Mouse (Mus musculus) olfactory bulb, adult 2 months (tissue): Measurements from ENCODE around the gene Lama2. TPM values are rescaled to one million over a fixed set of nuclear protein-coding genes. Genes with fewer than 3 reads are reported as not detected.

Source experiments
- H3K27ac ChIP-seq: fragments of 200-500 bp; 2 replicates; pipeline ENCODE4 v1.5.1; 2012; ENCODE audit warnings: low read depth, low read length; ENCODE audit not compliant: insufficient read depth
- H3K4me1 ChIP-seq: fragments of 200-500 bp; 2 replicates; pipeline ENCODE4 v1.6.1; 2012; ENCODE audit warnings: low read length; ENCODE audit not compliant: control insufficient read depth, insufficient read depth
- H3K4me3 ChIP-seq: fragments of 200-500 bp; 2 replicates; pipeline ENCODE4 v1.5.1; 2012; ENCODE audit warnings: mild to moderate bottlenecking, low read depth, low read length, moderate library complexity; ENCODE audit not compliant: insufficient read depth
- CTCF ChIP-seq: fragments of 200-500 bp; IDR thresholded peaks from 2 replicates; pipeline ENCODE4 v1.5.1; 2012; ENCODE audit warnings: low read depth, mild to moderate bottlenecking, low read length, moderate library complexity; ENCODE audit not compliant: insufficient read depth
- POLR2A ChIP-seq: fragments of 200-500 bp; IDR thresholded peaks from 2 replicates; pipeline ENCODE4 v1.6.1; 2012; ENCODE audit warnings: mild to moderate bottlenecking, low read depth, low read length, moderate library complexity; ENCODE audit not compliant: insufficient read depth
- WGBS: fragments of 180-500 bp; shearing (Covaris S2); methylation state at CpG from one replicate; pipeline ENCODE4 v1.1.7; 2018; 5-methylcytosine and 5-hydroxymethylcytosine counted together
- polyA plus RNA-seq: library from polyadenylated mRNA; stranded (reverse); fragments of >200 nt; gene quantifications from 2 replicates; pipeline ENCODE4 v1.2.4, GENCODE M21; 2012; ENCODE audit warnings: low replicate concordance; ENCODE audit not compliant: missing spikeins, insufficient read depth, insufficient read length

The Lama2 gene
- polyA plus RNA-seq, 1 experiment, result not detected

DNA sequence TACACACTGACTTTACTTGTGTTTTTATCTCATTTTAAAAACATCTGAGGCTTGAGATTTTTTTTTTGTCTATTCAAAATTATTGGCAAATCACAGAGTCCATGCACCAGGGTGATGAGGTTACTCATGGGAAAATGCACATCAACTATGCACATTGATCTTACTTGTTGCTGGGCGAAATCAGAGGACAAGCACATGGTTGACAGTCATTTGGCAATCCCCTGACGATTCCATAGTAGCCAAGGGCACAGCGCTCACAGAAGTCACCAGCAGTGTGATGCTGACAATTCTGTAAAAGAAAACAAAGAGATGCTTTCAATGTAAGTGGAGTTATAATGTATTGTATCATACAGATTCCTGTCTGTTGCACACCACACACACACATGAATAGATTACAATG lies 454.8 kb downstream of the Lama2 start:
- TF ChIP-seq POLR2A (no peak), CTCF (no peak)
- Histone ChIP-seq H3K4me3 (no peak overlapping the region), H3K4me1 (no peaks in the 10 kb centered on the region), H3K27ac (no peak overlapping the region)
- 78% methylated on average over 3 of the region's 3 CpGs for WGBS

- Histone ChIP-seq H3K27ac (no peak overlapping the region), H3K4me1 (no peaks in the 10 kb centered on the region), H3K4me3 (no peak overlapping the region)
- no peak for TF ChIP-seq CTCF
- TF ChIP-seq POLR2A, result no peak
- WGBS, result 93% methylated on average over 2 of the region's 2 CpGs
These were observed 457.2 kb downstream of the Lama2 start for GRCm38 (mm10) chr10:27162364-27162763.

- no peak for TF ChIP-seq CTCF
- no peak for TF ChIP-seq POLR2A
- H3K4me1 ChIP-seq, result no peaks in the 10 kb centered on the region
- WGBS, result 92% methylated on average over 3 of the region's 3 CpGs
- no peak overlapping the region for H3K4me3 ChIP-seq
- no peak overlapping the region for H3K27ac ChIP-seq
These were observed 469.3 kb downstream of the Lama2 start for GRCm38 (mm10) chr10:27150220-27150619.

DNA sequence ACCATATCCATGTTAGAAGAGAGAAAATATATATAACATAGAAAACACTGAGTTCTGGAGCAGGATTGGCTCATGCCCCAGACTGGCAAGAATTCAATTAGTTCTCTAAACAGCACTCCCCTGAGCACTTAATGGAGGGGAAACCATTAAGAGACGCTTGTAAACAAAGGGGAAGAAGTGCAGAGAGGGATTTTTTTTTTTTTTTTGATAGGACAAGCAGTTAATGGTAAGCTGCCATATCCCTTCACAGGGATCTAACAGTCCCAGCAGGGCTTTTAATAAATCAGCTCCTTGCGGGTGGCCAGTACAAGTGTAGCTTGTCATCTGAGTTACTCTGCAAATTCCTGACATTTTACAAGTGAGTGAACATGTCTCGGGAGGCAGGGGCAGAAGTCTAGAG lies 479.1 kb downstream of the Lama2 start:
- 52% methylated on average over 3 of the region's 3 CpGs for WGBS
- TF ChIP-seq POLR2A (no peak), CTCF (no peak)
- no peaks in the 10 kb centered on the region for H3K4me1 ChIP-seq

GRCm38 (mm10) chr10:27135768-27136167 lies 483.8 kb downstream of the Lama2 start:
- 94% methylated on average over 1 of the region's 1 CpGs for WGBS

More for the DNA sequence above, 479.1 kb downstream of the Lama2 start:
- H3K27ac ChIP-seq, result no peak overlapping the region
- no peak overlapping the region for H3K4me3 ChIP-seq

DNA sequence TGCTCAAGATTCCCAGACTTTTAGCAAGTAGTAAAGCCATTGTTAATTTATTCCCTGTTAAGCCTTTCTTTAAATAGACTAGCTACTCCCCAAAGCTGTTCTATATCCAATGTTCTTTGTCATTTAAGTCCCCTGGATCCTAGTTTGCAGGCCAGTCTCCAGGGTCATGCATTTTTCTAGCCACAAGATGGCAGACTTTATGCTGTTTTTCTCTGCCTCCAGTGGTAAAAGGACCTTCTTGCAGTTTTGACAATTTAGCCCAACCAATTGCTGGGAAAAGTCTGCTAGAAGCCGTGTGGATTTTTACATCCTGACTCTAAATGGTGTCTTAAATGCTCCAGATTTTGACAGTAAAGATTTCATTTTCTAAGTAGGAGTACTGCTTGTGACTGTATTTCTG lies 486.4 kb downstream of the Lama2 start:
- WGBS, result 2% methylated on average over 1 of the region's 1 CpGs
- H3K4me3 ChIP-seq, result no peak overlapping the region
- TF ChIP-seq CTCF (no peak), POLR2A (no peak)
- no peak overlapping the region for H3K27ac ChIP-seq
- no peaks in the 10 kb centered on the region for H3K4me1 ChIP-seq

More at GRCm38 (mm10) chr10:27135768-27136167, 483.8 kb downstream of the Lama2 start:
- TF ChIP-seq CTCF (no peak), POLR2A (no peak)
- Histone ChIP-seq H3K4me1 (no peaks in the 10 kb centered on the region), H3K4me3 (no peak overlapping the region), H3K27ac (no peak overlapping the region)

DNA sequence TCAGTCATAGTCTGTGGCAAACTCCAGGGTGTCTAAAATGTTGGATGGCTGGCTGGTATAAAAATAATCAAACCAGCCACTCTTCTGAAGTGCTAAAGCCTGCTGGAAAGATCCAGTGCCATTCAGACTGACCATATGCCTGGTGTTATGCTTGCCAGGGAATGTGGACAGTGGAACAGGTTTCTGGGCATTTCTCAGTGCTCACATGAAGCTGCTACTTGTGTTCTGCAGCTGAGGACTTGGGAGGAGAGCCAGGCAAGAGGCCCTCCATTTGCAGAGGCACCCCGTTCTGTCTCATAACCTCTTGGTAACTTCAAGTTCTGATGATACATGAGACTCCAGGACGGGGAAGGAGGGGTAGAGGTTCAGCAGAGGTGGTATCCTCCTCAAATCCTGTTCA lies 492.1 kb downstream of the Lama2 start:
- no peak overlapping the region for H3K4me3 ChIP-seq
- 75% methylated on average over 2 of the region's 2 CpGs for WGBS
- H3K4me1 ChIP-seq, result no peaks in the 10 kb centered on the region
- no peak overlapping the region for H3K27ac ChIP-seq
- TF ChIP-seq POLR2A (no peak), CTCF (no peak)

- 45% methylated on average over 5 of the region's 5 CpGs for WGBS
These were observed 495.8 kb downstream of the Lama2 start for GRCm38 (mm10) chr10:27123763-27124162.

DNA sequence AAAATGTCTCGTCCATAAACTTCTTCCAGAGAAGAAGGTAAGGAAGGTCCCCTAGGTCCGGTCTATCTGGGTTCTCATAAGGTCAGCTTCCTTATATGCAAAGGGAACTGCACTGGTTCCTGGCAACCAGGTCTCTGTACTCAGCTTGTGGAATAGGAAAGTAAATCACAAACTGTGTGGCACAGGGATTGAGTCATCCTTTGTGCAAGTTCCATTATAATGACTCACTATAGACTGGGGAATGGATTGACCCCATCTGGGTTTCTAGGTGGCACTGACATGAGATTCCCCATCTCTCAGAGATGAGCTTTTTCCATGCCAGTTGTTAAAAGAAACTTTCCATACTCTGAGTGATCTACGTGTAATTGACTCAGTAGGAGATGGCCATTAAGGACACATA lies 501.7 kb downstream of the Lama2 start:
- H3K4me3 ChIP-seq, result no peak overlapping the region
- no peak overlapping the region for H3K27ac ChIP-seq
- TF ChIP-seq POLR2A (no peak), CTCF (no peak)
- H3K4me1 ChIP-seq, result no peaks in the 10 kb centered on the region
- WGBS, result 95% methylated on average over 3 of the region's 3 CpGs

More at GRCm38 (mm10) chr10:27123763-27124162, 495.8 kb downstream of the Lama2 start:
- TF ChIP-seq POLR2A (no peak), CTCF (no peak)
- no peak overlapping the region for H3K4me3 ChIP-seq
- no peak overlapping the region for H3K27ac ChIP-seq
- no peaks in the 10 kb centered on the region for H3K4me1 ChIP-seq
